Mouse (Mus musculus): Measurements from ENCODE around the gene Plac9a.

Plac9a gene

GRCm38 (mm10) chr14:25838411-25838810 is 64.5 kb downstream of the Plac9a start:
- DNase-seq (ENCODE audit: low spot score in 2 of 2) = no peak
